ENCODE assay signal across 8 mouse cellular contexts in genomic region chr16:84703129-84703768, GRCm38 (mm10). TPM values are rescaled to one million over a fixed set of nuclear protein-coding genes. Genes with fewer than 3 reads are reported as not detected.
DNase-seq lines count a peak whose midpoint lies in the region; ATAC-seq lines count a peak whose summit lies in the region.

No protein-coding gene starts in this region.

- H3K4me1 ChIP-seq in hindbrain, embryonic 16.5 days (ENCODE audit: control insufficient read depth, insufficient read depth, low read depth, low read length) = peaks cover 8% of the 10 kb centered on the region; the same call in 1 of the 2 replicates
- H3K4me1 ChIP-seq in liver, embryonic 13.5 days (replicated peaks) = no peaks in the 10 kb centered on the region

- peak; percentile 86 for ATAC-seq in hindbrain, embryonic 16.5 days
- ATAC-seq in liver, embryonic 13.5 days (ENCODE audit: low read depth) = no peak

- peaks cover 11% of the 10 kb centered on the region for H3K27me3 ChIP-seq in hindbrain, embryonic 16.5 days (replicated peaks; ENCODE audit: control insufficient read depth, insufficient read depth, low read length)
- H3K27me3 ChIP-seq in liver, embryonic 13.5 days = peaks cover 38% of the 10 kb centered on the region

- peak overlapping the region; percentile 71 for H3K4me3 ChIP-seq in hindbrain, embryonic 16.5 days (ENCODE audit: low read length)
- peak overlapping the region; percentile 57 for H3K4me3 ChIP-seq in liver, embryonic 13.5 days (replicated peaks)

- peak overlapping the region; percentile 69 for H3K9ac ChIP-seq in hindbrain, embryonic 16.5 days (ENCODE audit: low read depth, low read length)
- H3K9ac ChIP-seq in liver, embryonic 13.5 days = peak overlapping the region; percentile 41

- peak; percentile 87 for DNase-seq in CD4-positive, CD25-positive, alpha-beta regulatory T cell, adult 2 months (ENCODE audit: low read depth, low spot score)
- DNase-seq in adrenal gland, postnatal 10 days = peak; percentile 69
- peak; percentile 22 for DNase-seq in gastrocnemius, adult 18-20 months (ENCODE audit: low spot score)
- DNase-seq in liver, embryonic 13.5 days = no peak
- peak; percentile 72 to 82 for DNase-seq in natural killer cell, adult 2 months (ENCODE audit: low spot score in 2 of 2)
- DNase-seq in thymus, adult 18-20 months = peak; percentile 40 to 45
- no peak for DNase-seq in MN1 (ENCODE audit: low spot score)

- no peaks in the 10 kb centered on the region for H3K36me3 ChIP-seq in hindbrain, embryonic 16.5 days (ENCODE audit: control insufficient read depth, insufficient read depth, low read length)
- no peaks in the 10 kb centered on the region for H3K36me3 ChIP-seq in liver, embryonic 13.5 days

- no peak overlapping the region for H3K27ac ChIP-seq in hindbrain, embryonic 16.5 days (ENCODE audit: low read depth, low read length)
- H3K27ac ChIP-seq in liver, embryonic 13.5 days = no peak overlapping the region

- H3K4me2 ChIP-seq in hindbrain, embryonic 16.5 days (ENCODE audit: low read length) = peak overlapping the region; percentile 100
- peak overlapping the region; percentile 74 for H3K4me2 ChIP-seq in liver, embryonic 13.5 days

- no peaks in the 10 kb centered on the region for H3K9me3 ChIP-seq in hindbrain, embryonic 16.5 days (ENCODE audit: control insufficient read depth, low read length)
- no peaks in the 10 kb centered on the region for H3K9me3 ChIP-seq in liver, embryonic 13.5 days (replicated peaks)

- under 1% methylated on average over 55 of the region's 55 CpGs for WGBS in hindbrain, embryonic 16.5 days
- 1% methylated on average over 44 of the region's 55 CpGs for WGBS in liver, embryonic 13.5 days (ENCODE audit: insufficient replicate concordance)

RNA-seq across cellular contexts. Expression of gene Mrpl39, which starts 32.3 kb away (rescaled TPM):
- total RNA-seq in adrenal gland, postnatal 10 days (2021) = 10 to 100 TPM; 48.7 to 51.8 TPM
- total RNA-seq in gastrocnemius, adult 18-20 months (2021) = 10 to 100 TPM; 13.8 to 15.1 TPM
- 35.6 and 36.0 TPM in 2 replicates for polyA plus RNA-seq in hindbrain, embryonic 16.5 days (2015; fragmentation: Nextera tagmentation; extraction: Ambion mirVana)
- 30.3 and 35.5 TPM in 2 replicates for polyA plus RNA-seq in liver, embryonic 13.5 days (2015; fragmentation: Nextera tagmentation; extraction: Ambion mirVana)

Comparison
In these comparisons a context has a peak if more than half of its experiments do, and no peak if none do; other contexts are left out.
1. DNase-seq: peak in CD4-positive, CD25-positive, alpha-beta regulatory T cell, adult 2 months (single experiment), adrenal gland, postnatal 10 days (single experiment), gastrocnemius, adult 18-20 months (single experiment), natural killer cell, adult 2 months (2 of 2) and thymus, adult 18-20 months (2 of 2); none in liver, embryonic 13.5 days (single experiment) and MN1 (single experiment).